Mouse (Mus musculus) CH12.LX (cell line): ENCODE measurements at regions not wholly inside any gene's neighbourhood (a gene's known extent, or its start where the extent isn't known, plus 50 kb on each side); places are given as distances from the start of the nearest gene placed in this dataset.

ENCODE experiments used
- DNase-seq: peaks from one replicate; pipeline ENCODE4 v3.0.0-alpha.2; 2013; ENCODE audit errors: extremely low read depth
- H3K27ac ChIP-seq: 2 replicates; pipeline ENCODE4 v1.5.1; 2012; ENCODE audit warnings: low read depth, mild to moderate bottlenecking, control low read depth, moderate library complexity; ENCODE audit not compliant: insufficient read depth
- H3K27me3 ChIP-seq: replicated peaks from 2 replicates; pipeline ENCODE3; 2012; ENCODE audit warnings: inconsistent platforms
- H3K36me3 ChIP-seq, 2 experiments: replicated peaks in 1 of 2; 2 replicates each; pipeline versions ENCODE3 to v1.6.1; 2012; ENCODE audit warnings: inconsistent platforms in 1 of 2, low read length in 1 of 2, mild to moderate bottlenecking in 1 of 2, mixed read lengths in 1 of 2, moderate library complexity in 1 of 2; ENCODE audit not compliant: control insufficient read depth in 1 of 2, insufficient read depth in 1 of 2
- H3K4me1 ChIP-seq, 2 experiments: 2 replicates each; pipeline ENCODE4 v1.6.1; 2012; ENCODE audit warnings: inconsistent platforms in 1 of 2, moderate library complexity in 1 of 2; ENCODE audit not compliant: insufficient read depth in 2 of 2, control insufficient read depth in 1 of 2
- H3K4me2 ChIP-seq: 2 replicates; pipeline ENCODE4 v1.6.1; 2012; ENCODE audit warnings: low read depth, mild to moderate bottlenecking, control low read depth; ENCODE audit not compliant: poor library complexity, insufficient read depth, severe bottlenecking
- H3K4me3 ChIP-seq, 3 experiments: fragments of 150-350 bp in 1 of 3; sonication (generic) in 1 of 3; replicated peaks in 1 of 3; 2 replicates each; pipeline versions ENCODE3 to v1.5.1; 2011 to 2012; ENCODE audit warnings: low read depth in 2 of 3, low read length in 2 of 3, mild to moderate bottlenecking in 2 of 3, moderate library complexity in 2 of 3, control low read depth in 1 of 3, improper control_type of control experiment in 1 of 3, inconsistent platforms in 1 of 3, mixed read lengths in 1 of 3; ENCODE audit not compliant: poor library complexity in 1 of 3
- H3K79me2 ChIP-seq: replicated peaks from 2 replicates; pipeline ENCODE4 v1.6.1; 2012; ENCODE audit warnings: mild to moderate bottlenecking, moderate library complexity; ENCODE audit not compliant: control insufficient read depth, poor library complexity, insufficient read depth, severe bottlenecking; ENCODE audit errors: extremely low read depth
- H3K9ac ChIP-seq: 2 replicates; pipeline ENCODE4 v1.6.1; 2012; ENCODE audit warnings: low read depth, mild to moderate bottlenecking, control low read depth, moderate library complexity; ENCODE audit not compliant: insufficient read depth
- H3K9me3 ChIP-seq: replicated peaks from 2 replicates; pipeline ENCODE3; 2012; ENCODE audit warnings: low read length, inconsistent platforms, mixed read lengths
- CHD1 ChIP-seq: IDR thresholded peaks from 2 replicates; pipeline ENCODE4 v1.6.1; 2012; ENCODE audit warnings: low read depth, low read length, improper control_type of control experiment, inconsistent platforms
- CHD2 ChIP-seq: IDR thresholded peaks from 2 replicates; pipeline ENCODE4 v1.6.1; 2011; ENCODE audit warnings: low read length, improper control_type of control experiment
- E2F4 ChIP-seq: IDR thresholded peaks from 2 replicates; pipeline ENCODE4 v1.6.1; 2011; ENCODE audit warnings: low read depth, low read length, improper control_type of control experiment; ENCODE audit not compliant: insufficient replicate concordance
- ELF1 ChIP-seq: IDR thresholded peaks from 2 replicates; pipeline ENCODE4 v1.6.1; 2014; ENCODE audit warnings: low read depth, mild to moderate bottlenecking, inconsistent platforms, low read length, improper control_type of control experiment
- ETS1 ChIP-seq: conservative IDR thresholded peaks from 2 replicates; pipeline ENCODE4 v1.6.1; 2012; ENCODE audit warnings: low read depth, mild to moderate bottlenecking, inconsistent platforms, low read length, improper control_type of control experiment, moderate library complexity
- GABPA ChIP-seq: IDR thresholded peaks from 2 replicates; pipeline ENCODE4 v1.6.1; 2012; ENCODE audit warnings: low read depth, low read length, improper control_type of control experiment, inconsistent platforms; ENCODE audit not compliant: insufficient replicate concordance
- HCFC1 ChIP-seq: IDR thresholded peaks from 2 replicates; pipeline ENCODE4 v1.6.1; 2012; ENCODE audit warnings: low read depth, mild to moderate bottlenecking, inconsistent platforms, low read length, improper control_type of control experiment
- JUN ChIP-seq: IDR thresholded peaks from 2 replicates; pipeline ENCODE4 v1.6.1; 2011; ENCODE audit warnings: low read depth, mild to moderate bottlenecking, low read length, improper control_type of control experiment, moderate library complexity; ENCODE audit not compliant: insufficient read depth
- JUND ChIP-seq: conservative IDR thresholded peaks from 2 replicates; pipeline ENCODE4 v1.6.1; 2011; ENCODE audit warnings: low read depth, low read length, improper control_type of control experiment
- KAT2A ChIP-seq: IDR thresholded peaks from 2 replicates; pipeline ENCODE4 v1.6.1; 2012; ENCODE audit warnings: low read length, improper control_type of control experiment, inconsistent platforms; ENCODE audit not compliant: insufficient replicate concordance
- MAFK ChIP-seq: IDR thresholded peaks from 2 replicates; pipeline ENCODE4 v1.6.1; 2011; ENCODE audit warnings: low read length, improper control_type of control experiment; ENCODE audit not compliant: insufficient replicate concordance
- MAZ ChIP-seq: IDR thresholded peaks from 2 replicates; pipeline ENCODE4 v1.6.1; 2012; ENCODE audit warnings: low read depth, mild to moderate bottlenecking, inconsistent platforms, low read length, improper control_type of control experiment, moderate library complexity
- MEF2A ChIP-seq: IDR thresholded peaks from 2 replicates; pipeline ENCODE4 v1.6.1; 2014; ENCODE audit warnings: low read depth, mild to moderate bottlenecking, inconsistent platforms, low read length, improper control_type of control experiment, borderline replicate concordance
- MXI1 ChIP-seq: IDR thresholded peaks from 2 replicates; pipeline ENCODE4 v1.6.1; 2011; ENCODE audit warnings: mild to moderate bottlenecking, low read depth, low read length, improper control_type of control experiment
- MYC ChIP-seq: IDR thresholded peaks from 2 replicates; pipeline ENCODE4 v1.6.1; 2011; ENCODE audit warnings: low read depth, mild to moderate bottlenecking, improper control_type of control experiment, low read length
- POLR2A ChIP-seq: IDR thresholded peaks from 2 replicates; pipeline ENCODE4 v1.6.1; 2011; ENCODE audit warnings: low read depth, mild to moderate bottlenecking, improper control_type of control experiment, low read length
- RAD21 ChIP-seq: IDR thresholded peaks from 2 replicates; pipeline ENCODE4 v1.6.1; 2011; ENCODE audit warnings: low read depth, mild to moderate bottlenecking, low read length, improper control_type of control experiment, moderate library complexity
- RCOR1 ChIP-seq: conservative IDR thresholded peaks from 2 replicates; pipeline ENCODE4 v1.6.1; 2012; ENCODE audit warnings: low read depth, mild to moderate bottlenecking, inconsistent platforms, low read length, improper control_type of control experiment
- SIN3A ChIP-seq: IDR thresholded peaks from 2 replicates; pipeline ENCODE4 v1.6.1; 2012; ENCODE audit warnings: low read length, improper control_type of control experiment, inconsistent platforms
- TBP ChIP-seq: conservative IDR thresholded peaks from 2 replicates; pipeline ENCODE4 v1.6.1; 2011; ENCODE audit warnings: low read depth, low read length, improper control_type of control experiment
- USF2 ChIP-seq: conservative IDR thresholded peaks from 2 replicates; pipeline ENCODE4 v1.6.1; 2011; ENCODE audit warnings: low read depth, low read length, improper control_type of control experiment
- ZC3H11A ChIP-seq: IDR thresholded peaks from 2 replicates; pipeline ENCODE4 v1.6.1; 2012; ENCODE audit warnings: low read depth, mild to moderate bottlenecking, inconsistent platforms, low read length, improper control_type of control experiment
- ZKSCAN1 ChIP-seq: IDR thresholded peaks from 2 replicates; pipeline ENCODE4 v1.6.1; 2012; ENCODE audit warnings: low read depth, inconsistent platforms, low read length, improper control_type of control experiment, borderline replicate concordance
- dilution Hi-C: fragments of 300-500 bp; cut with MboI; formaldehyde crosslinking; loops from 2 replicates; pipeline ENCODE4 v1.14.3; 2020; ENCODE audit warnings: low sequenced_read_pairs; ENCODE audit not compliant: extremely low pct_unique_long_range_greater_than_20kb, extremely low pct_ligation_motif_present
- in situ Hi-C: fragments of 300-500 bp; cut with MboI; formaldehyde crosslinking; loops from 3 replicates; pipeline ENCODE4 v1.14.3; 2019; ENCODE audit warnings: low sequenced_read_pairs, low pct_ligation_motif_present, low pct_unique_long_range_greater_than_20kb, mixed read lengths

GRCm38 (mm10) chr1:72038518-72038917 is 173.6 kb downstream of the Mreg start:
- no peak overlapping the region; the same call in 1 of the 2 replicates for H3K4me2 ChIP-seq
- H3K79me2 ChIP-seq: no peaks in the 10 kb centered on the region
- dilution Hi-C loops: no loop called here
- no peaks in the 10 kb centered on the region for H3K36me3 ChIP-seq
- in situ Hi-C loops: no loop called here
- DNase-seq: no peak
- no peak overlapping the region for H3K27ac ChIP-seq
- no peaks in the 10 kb centered on the region for H3K27me3 ChIP-seq
- TF ChIP-seq E2F4 (no peak), POLR2A (no peak), MEF2A (no peak), KAT2A (no peak), ZC3H11A (no peak), CHD1 (no peak), ELF1 (no peak), JUN (no peak), MAZ (no peak), ZKSCAN1 (no peak)
- H3K4me3 ChIP-seq: no peak overlapping the region
- no peaks in the 10 kb centered on the region for H3K4me1 ChIP-seq
- H3K9me3 ChIP-seq: no peaks in the 10 kb centered on the region
- H3K9ac ChIP-seq: no peak overlapping the region

DNA sequence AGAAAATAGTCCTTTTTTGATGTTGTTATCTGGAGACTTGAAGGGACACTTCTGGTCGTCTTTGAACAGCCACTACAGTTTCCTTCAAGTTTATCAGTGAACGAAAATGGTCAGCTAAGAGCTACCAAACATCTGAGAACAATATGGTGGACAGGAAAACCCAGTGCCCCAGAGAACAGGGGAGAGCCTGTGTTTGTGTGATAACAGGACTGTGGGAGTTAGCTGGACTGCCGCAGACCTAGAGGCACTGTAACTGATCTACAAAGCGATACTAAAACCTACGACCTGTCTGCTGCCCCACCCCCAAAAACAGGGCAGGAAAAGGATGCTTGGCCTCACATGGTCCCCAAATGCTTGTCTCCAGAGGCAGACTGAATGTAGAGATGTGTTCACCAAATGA is 175.5 kb downstream of the Mreg start:
- Histone ChIP-seq H3K4me2 (peak overlapping the region; percentile 8; the same call in 1 of the 2 replicates), H3K36me3 (no peaks in the 10 kb centered on the region), H3K4me3 (no peak overlapping the region), H3K27ac (no peak overlapping the region), H3K79me2 (no peaks in the 10 kb centered on the region), H3K4me1 (no peaks in the 10 kb centered on the region), H3K27me3 (no peaks in the 10 kb centered on the region), H3K9ac (no peak overlapping the region), H3K9me3 (no peaks in the 10 kb centered on the region)
- in situ Hi-C loops (no loop called here), dilution Hi-C loops (no loop called here)
- TF ChIP-seq CHD2 (no peak), MEF2A (no peak), ZKSCAN1 (no peak), SIN3A (no peak), KAT2A (no peak), TBP (no peak), JUN (no peak), RCOR1 (no peak), MAFK (no peak), GABPA (no peak), E2F4 (no peak), MXI1 (no peak), HCFC1 (no peak), ELF1 (no peak), USF2 (no peak), MYC (no peak), JUND (no peak), RAD21 (no peak), ETS1 (no peak)
- DNase-seq: no peak
